Mouse (Mus musculus): ENCODE measurements around the gene 2410137M14Rik. TPM values are rescaled to one million over a fixed set of nuclear protein-coding genes. Genes with fewer than 3 reads are reported as not detected.
A peak's percentile ranks its signal among the peaks of the same experiment; 100 is the strongest.

The 2410137M14Rik gene
- polyA plus RNA-seq, 1 experiment from 2014 or later: not detected

DNA sequence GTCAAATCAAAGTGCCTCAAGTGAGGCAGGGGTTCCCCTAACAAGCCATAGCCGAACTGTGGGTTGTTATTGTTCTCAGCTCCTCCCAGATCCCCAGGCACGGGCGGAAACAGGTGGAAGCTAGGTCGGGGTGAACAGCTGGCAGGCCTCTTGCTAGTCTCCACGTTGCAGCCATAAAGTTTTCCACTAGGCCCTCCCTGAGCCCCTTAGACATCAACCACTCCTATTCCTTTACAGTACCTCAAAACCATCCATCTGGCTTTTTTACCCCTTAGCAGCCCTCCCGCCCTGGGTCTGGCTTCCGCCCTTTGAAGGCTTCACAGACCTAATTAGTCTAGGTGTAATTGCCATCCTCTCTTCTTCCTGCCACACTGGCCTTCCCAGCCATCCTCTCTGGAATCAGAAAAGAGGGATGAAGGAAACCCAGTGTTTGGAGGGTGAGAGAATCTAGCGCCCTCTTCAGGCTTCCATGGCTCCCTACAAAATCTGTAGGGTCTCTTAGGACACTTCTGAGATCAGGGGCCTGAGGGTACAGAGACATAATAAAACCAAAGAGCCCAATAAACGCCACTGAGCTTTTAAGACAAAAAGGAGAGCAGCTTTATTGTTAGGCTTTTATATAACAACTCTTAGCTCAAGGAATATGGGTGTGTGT, 36.8 kb downstream of the 2410137M14Rik start:
- H3K4me2 ChIP-seq (ENCODE audit: low read depth, low read length): no peak overlapping the region
- H3K9me3 ChIP-seq (replicated peaks; ENCODE audit: control insufficient read depth, low read length): no peaks in the 10 kb centered on the region
- H3K4me1 ChIP-seq (ENCODE audit: control insufficient read depth, insufficient read depth, low read length): peaks cover 12% of the 10 kb centered on the region
- no peak overlapping the region for H3K27ac ChIP-seq (ENCODE audit: low read length)
- H3K9ac ChIP-seq (ENCODE audit: low read length): no peak overlapping the region
- H3K4me3 ChIP-seq (ENCODE audit: low read length): no peak overlapping the region
- 22% methylated on average over 9 of the region's 9 CpGs for WGBS
- H3K27me3 ChIP-seq (ENCODE audit: control insufficient read depth, insufficient read depth, low read length): peaks cover 61% of the 10 kb centered on the region
- H3K36me3 ChIP-seq (ENCODE audit: control insufficient read depth, insufficient read depth): peaks cover 7% of the 10 kb centered on the region
- no peak for ATAC-seq (replicated peaks; ENCODE audit: extremely low read depth, insufficient read depth, low FRiP score)

DNA sequence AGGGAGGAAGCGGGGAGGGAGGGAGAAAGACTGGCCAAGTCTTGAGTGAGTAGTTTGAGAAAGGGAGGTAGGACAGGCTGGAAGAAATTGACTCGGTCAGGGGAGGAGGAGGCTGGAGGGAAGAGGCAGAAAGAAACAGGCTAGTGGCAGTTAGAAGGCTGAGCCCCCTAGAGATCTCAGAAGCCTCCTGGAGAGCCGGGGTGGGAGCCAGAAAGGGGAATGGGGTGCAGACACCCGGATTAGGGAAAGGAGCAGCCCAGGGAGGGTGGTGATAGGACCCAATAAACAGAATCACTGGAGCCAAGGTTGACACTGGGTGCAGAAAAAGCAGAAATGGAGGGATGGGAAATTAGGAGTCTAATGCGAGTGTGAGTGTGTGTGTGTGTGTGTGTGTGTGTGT, 37.3 kb downstream of the 2410137M14Rik start:
- Histone ChIP-seq H3K4me1 (ENCODE audit: control insufficient read depth, insufficient read depth, low read length) (peaks cover 12% of the 10 kb centered on the region), H3K27me3 (ENCODE audit: control insufficient read depth, insufficient read depth, low read length) (peaks cover 61% of the 10 kb centered on the region), H3K4me3 (ENCODE audit: low read length) (peak overlapping the region; percentile 50), H3K4me2 (ENCODE audit: low read depth, low read length) (peak overlapping the region; percentile 74), H3K9ac (ENCODE audit: low read length) (no peak overlapping the region), H3K36me3 (ENCODE audit: control insufficient read depth, insufficient read depth) (peaks cover 1% of the 10 kb centered on the region), H3K27ac (ENCODE audit: low read length) (no peak overlapping the region), H3K9me3 (replicated peaks; ENCODE audit: control insufficient read depth, low read length) (no peaks in the 10 kb centered on the region)
- WGBS: 21% methylated on average over 5 of the region's 5 CpGs
- ATAC-seq (replicated peaks; ENCODE audit: extremely low read depth, insufficient read depth, low FRiP score): no peak

DNA sequence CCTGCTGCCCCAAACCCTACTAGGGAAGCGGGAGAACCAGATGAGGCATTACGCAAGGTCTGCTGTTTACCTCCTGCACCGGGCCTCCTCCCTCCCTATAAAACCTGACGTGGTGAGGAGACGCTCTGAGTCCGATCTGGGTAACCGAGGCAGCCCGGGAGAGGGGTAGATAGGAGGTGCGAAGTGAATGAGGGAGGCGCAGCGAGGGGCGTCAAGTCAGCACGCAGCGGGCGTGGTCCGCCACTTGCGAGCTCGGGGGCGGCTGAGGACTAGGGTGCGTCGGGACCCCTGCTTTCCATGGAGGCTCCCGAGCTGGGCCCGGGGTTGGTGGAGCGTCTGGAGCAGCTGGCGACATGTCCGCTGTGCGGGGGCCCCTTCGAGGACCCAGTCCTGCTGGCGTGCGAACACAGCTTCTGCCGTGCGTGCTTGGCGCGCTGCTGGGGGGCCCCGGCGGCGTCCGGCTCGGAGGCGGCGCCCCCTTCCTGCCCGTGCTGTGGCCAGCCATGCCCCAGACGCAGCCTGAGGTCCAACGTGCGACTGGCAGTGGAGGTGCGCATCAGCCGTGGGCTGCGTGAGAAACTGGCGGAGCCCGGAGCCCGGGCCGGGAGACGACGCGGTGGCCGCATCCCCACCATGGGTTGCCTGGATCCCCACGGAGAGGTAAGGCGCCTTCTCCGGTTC, 38.1 kb downstream of the 2410137M14Rik start, which contains the start of gene Rnf39:
Gene Rnf39, plus strand, starts transcription at position 128 of the 681 bp plus-strand sequence.
- H3K4me1 ChIP-seq (ENCODE audit: control insufficient read depth, insufficient read depth, low read length): peaks cover 12% of the 10 kb centered on the region
- ATAC-seq (replicated peaks; ENCODE audit: extremely low read depth, insufficient read depth, low FRiP score): 0 out of 2 replicates have a peak, but pooled peaks have one; percentile 11
- H3K9ac ChIP-seq (ENCODE audit: low read length): peak within 1 kb of the TSS; percentile 49
- peak within 1 kb of the TSS; percentile 50 for H3K4me3 ChIP-seq (ENCODE audit: low read length)
- H3K4me2 ChIP-seq (ENCODE audit: low read depth, low read length): peak within 1 kb of the TSS; percentile 74
- H3K36me3 ChIP-seq (ENCODE audit: control insufficient read depth, insufficient read depth): no peaks in the 10 kb centered on the region
- H3K27me3 ChIP-seq (ENCODE audit: control insufficient read depth, insufficient read depth, low read length): peaks cover 61% of the 10 kb centered on the region
- H3K9me3 ChIP-seq (replicated peaks; ENCODE audit: control insufficient read depth, low read length): no peaks in the 10 kb centered on the region
- no peak within 1 kb of the TSS for H3K27ac ChIP-seq (ENCODE audit: low read length)
- WGBS: 1% methylated on average over 59 of the region's 59 CpGs

DNA sequence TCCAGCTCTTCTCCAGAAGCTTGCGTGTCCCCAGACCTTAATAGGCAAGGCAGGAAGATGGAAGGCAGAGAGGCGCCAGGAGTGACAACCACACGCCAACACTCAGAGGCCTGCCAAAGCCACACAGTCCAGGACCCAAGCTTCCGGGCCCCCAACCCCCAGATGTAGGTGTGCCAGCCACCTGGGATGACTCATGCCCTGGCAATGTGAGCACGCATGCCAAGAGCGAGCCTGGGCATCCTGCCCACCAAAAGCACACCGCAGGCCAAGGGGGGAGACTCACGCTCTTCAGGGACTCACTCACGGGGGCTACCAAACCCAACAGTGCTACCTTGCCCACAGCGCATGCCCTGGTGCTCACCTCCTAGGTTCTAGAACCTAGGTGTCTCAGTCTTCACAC, 38.6 kb downstream of the 2410137M14Rik start:
- H3K27me3 ChIP-seq (ENCODE audit: control insufficient read depth, insufficient read depth, low read length): peaks cover 61% of the 10 kb centered on the region
- peak overlapping the region; percentile 74 for H3K4me2 ChIP-seq (ENCODE audit: low read depth, low read length)
- H3K9ac ChIP-seq (ENCODE audit: low read length): no peak overlapping the region; the same call in 1 of the 2 replicates

DNA sequence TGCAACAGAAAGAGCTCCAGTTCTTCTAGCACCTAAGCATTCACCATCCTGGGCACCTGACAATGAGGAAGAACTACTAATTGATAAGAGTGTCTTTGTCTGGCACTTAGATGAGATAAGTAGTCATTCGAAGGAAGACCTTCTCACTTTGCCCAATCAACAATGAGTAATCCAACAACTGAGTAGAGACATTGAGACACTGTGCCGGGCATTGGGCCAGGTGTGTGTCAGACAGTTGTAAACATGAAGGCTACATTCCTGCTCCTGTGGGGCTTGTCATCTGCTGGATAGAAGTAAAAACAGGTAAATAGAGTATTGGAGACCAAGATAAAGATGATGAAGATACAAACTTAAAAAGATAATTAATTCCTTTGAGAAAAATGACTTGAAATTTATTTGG, 43.0 kb downstream of the 2410137M14Rik start:
- Histone ChIP-seq H3K9ac (ENCODE audit: low read length) (no peak overlapping the region), H3K27me3 (ENCODE audit: control insufficient read depth, insufficient read depth, low read length) (peaks cover 30% of the 10 kb centered on the region), H3K4me1 (ENCODE audit: control insufficient read depth, insufficient read depth, low read length) (peaks cover 9% of the 10 kb centered on the region), H3K4me2 (ENCODE audit: low read depth, low read length) (no peak overlapping the region), H3K9me3 (replicated peaks; ENCODE audit: control insufficient read depth, low read length) (no peaks in the 10 kb centered on the region), H3K4me3 (ENCODE audit: low read length) (no peak overlapping the region), H3K27ac (ENCODE audit: low read length) (no peak overlapping the region), H3K36me3 (ENCODE audit: control insufficient read depth, insufficient read depth) (no peaks in the 10 kb centered on the region)
- no peak for ATAC-seq (replicated peaks; ENCODE audit: extremely low read depth, insufficient read depth, low FRiP score)
- 71% methylated on average over 2 of the region's 2 CpGs for WGBS

More for the DNA sequence above, 38.6 kb downstream of the 2410137M14Rik start:
- peak overlapping the region; percentile 50 for H3K4me3 ChIP-seq (ENCODE audit: low read length)
- WGBS: 33% methylated on average over 10 of the region's 10 CpGs
- H3K9me3 ChIP-seq (replicated peaks; ENCODE audit: control insufficient read depth, low read length): no peaks in the 10 kb centered on the region
- no peak overlapping the region for H3K27ac ChIP-seq (ENCODE audit: low read length)
- H3K4me1 ChIP-seq (ENCODE audit: control insufficient read depth, insufficient read depth, low read length): peaks cover 12% of the 10 kb centered on the region
- no peaks in the 10 kb centered on the region for H3K36me3 ChIP-seq (ENCODE audit: control insufficient read depth, insufficient read depth)
- peak; percentile 63 for ATAC-seq (replicated peaks; ENCODE audit: extremely low read depth, insufficient read depth, low FRiP score)

DNA sequence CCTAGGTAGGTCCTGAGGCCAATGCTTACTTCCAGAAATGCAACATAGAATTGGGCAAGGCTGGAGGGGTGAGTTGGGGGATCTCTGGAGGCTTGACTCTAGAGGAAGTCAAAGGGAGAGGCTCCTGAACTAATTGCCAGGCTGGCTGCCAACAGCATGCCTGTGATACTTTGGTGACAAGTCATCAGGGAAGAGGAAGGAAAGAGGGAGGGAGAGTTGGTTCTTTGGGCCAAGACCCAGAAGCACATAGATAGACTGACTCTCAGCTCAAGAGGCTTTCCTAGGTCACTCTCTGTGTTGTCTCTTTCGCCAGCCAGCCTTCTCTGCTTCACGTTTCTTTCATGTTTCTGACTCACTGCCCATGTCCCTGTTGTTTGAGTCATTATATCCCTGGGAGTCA, 49.2 kb downstream of the 2410137M14Rik start:
- Histone ChIP-seq H3K27me3 (ENCODE audit: control insufficient read depth, insufficient read depth, low read length) (0 out of 2 replicates have a peak, but pooled peaks cover 2% of the 10 kb centered on the region), H3K4me2 (ENCODE audit: low read depth, low read length) (no peak overlapping the region), H3K9me3 (replicated peaks; ENCODE audit: control insufficient read depth, low read length) (no peaks in the 10 kb centered on the region), H3K27ac (ENCODE audit: low read length) (no peak overlapping the region), H3K36me3 (ENCODE audit: control insufficient read depth, insufficient read depth) (no peaks in the 10 kb centered on the region), H3K9ac (ENCODE audit: low read length) (no peak overlapping the region), H3K4me1 (ENCODE audit: control insufficient read depth, insufficient read depth, low read length) (peaks cover 6% of the 10 kb centered on the region; the same call in 1 of the 2 replicates), H3K4me3 (ENCODE audit: low read length) (no peak overlapping the region)
- ATAC-seq (replicated peaks; ENCODE audit: extremely low read depth, insufficient read depth, low FRiP score): peak; percentile 45
- 32% methylated on average over 2 of the region's 2 CpGs for WGBS

DNA sequence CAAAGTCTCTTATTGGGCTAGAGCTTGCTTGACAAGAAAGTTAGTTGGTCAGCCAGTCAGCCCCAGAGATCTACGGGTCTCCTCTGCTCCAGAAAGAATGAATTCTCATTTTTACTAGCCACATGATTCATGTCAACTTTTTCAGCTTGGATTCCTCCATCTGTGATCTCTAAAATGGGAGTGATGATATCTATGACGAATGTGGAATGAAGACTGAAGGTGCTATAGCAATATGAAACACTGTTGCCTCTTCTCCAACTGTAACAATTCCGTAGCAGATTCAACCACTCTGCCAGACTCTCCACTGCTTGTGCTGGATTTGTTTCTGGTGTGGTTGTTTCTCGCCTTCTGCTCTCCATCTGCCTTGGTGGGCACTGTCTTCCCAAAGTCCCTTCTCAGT, 49.9 kb downstream of the 2410137M14Rik start:
- WGBS: 72% methylated on average over 4 of the region's 4 CpGs

DNA sequence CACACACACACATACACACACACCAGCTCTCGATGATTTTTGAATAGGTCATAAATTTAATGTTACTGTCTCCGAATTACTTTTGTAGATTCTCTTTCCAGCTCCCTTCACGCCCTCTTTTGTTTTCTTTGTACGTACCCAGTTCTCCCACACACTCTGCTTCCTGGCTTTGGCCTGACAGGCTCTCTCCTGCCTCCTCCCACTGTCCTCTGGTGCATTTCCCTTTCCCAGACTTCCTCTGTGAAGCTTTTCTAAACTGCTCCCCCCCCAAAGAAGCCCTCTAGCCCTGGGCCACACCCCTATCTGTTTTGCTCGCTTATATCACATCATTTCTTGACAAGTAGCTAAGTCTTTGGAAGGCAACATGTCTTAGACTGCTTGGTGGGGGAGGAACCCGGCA, 50.8 kb downstream of the 2410137M14Rik start:
- 64% methylated on average over 6 of the region's 6 CpGs for WGBS
- H3K27ac ChIP-seq (ENCODE audit: low read length): no peak overlapping the region
- H3K36me3 ChIP-seq (ENCODE audit: control insufficient read depth, insufficient read depth): no peaks in the 10 kb centered on the region
- H3K27me3 ChIP-seq (ENCODE audit: control insufficient read depth, insufficient read depth, low read length): no peaks in the 10 kb centered on the region
- H3K9me3 ChIP-seq (replicated peaks; ENCODE audit: control insufficient read depth, low read length): no peaks in the 10 kb centered on the region
- no peak for ATAC-seq (replicated peaks; ENCODE audit: extremely low read depth, insufficient read depth, low FRiP score)
- H3K9ac ChIP-seq (ENCODE audit: low read length): no peak overlapping the region
- no peak overlapping the region for H3K4me2 ChIP-seq (ENCODE audit: low read depth, low read length)
- H3K4me3 ChIP-seq (ENCODE audit: low read length): no peak overlapping the region
- H3K4me1 ChIP-seq (ENCODE audit: control insufficient read depth, insufficient read depth, low read length): peaks cover 6% of the 10 kb centered on the region; the same call in 1 of the 2 replicates

More for the DNA sequence above, 49.9 kb downstream of the 2410137M14Rik start:
- Histone ChIP-seq H3K4me3 (ENCODE audit: low read length) (no peak overlapping the region), H3K4me1 (ENCODE audit: control insufficient read depth, insufficient read depth, low read length) (peaks cover 6% of the 10 kb centered on the region; the same call in 1 of the 2 replicates), H3K9me3 (replicated peaks; ENCODE audit: control insufficient read depth, low read length) (no peaks in the 10 kb centered on the region), H3K9ac (ENCODE audit: low read length) (no peak overlapping the region), H3K27ac (ENCODE audit: low read length) (no peak overlapping the region), H3K4me2 (ENCODE audit: low read depth, low read length) (no peak overlapping the region), H3K36me3 (ENCODE audit: control insufficient read depth, insufficient read depth) (no peaks in the 10 kb centered on the region), H3K27me3 (ENCODE audit: control insufficient read depth, insufficient read depth, low read length) (no peaks in the 10 kb centered on the region)
- no peak for ATAC-seq (replicated peaks; ENCODE audit: extremely low read depth, insufficient read depth, low FRiP score)
